Mouse (Mus musculus): Measurements from ENCODE around the gene Pde2a. TPM values are rescaled to one million over a fixed set of nuclear protein-coding genes. Genes with fewer than 3 reads are reported as not detected.
A peak's percentile ranks its signal among the peaks of the same experiment; 100 is the strongest.

Pde2a gene
- total and polyA plus RNA-seq, 2 experiments from 2014 or later: 33.8 to 53.9 TPM

DNA sequence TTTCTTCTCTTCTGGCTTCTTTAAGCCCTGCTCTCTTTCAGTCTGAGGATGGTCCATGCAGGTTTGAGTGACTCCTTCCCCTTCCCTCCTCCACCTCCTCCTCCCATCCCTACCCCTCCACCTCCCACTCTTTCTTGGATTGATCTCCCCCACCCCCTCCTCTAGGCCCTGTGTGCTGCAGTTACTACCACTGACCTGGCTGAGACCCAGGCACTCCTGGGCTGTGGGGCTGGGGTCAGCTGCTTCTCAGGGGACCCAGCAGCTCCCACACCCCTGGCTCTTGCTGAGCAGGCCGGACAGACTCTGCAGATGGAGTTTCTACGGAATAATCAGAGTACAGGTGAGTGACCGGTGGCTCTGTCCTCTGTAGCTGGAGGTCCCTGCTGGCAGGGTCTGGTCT lies 26.9 kb upstream of the Pde2a start:
- ATAC-seq (ENCODE audit: low FRiP score): no peak
- no peaks in the 10 kb centered on the region for H3K27me3 ChIP-seq (ENCODE audit: insufficient read depth, low read length)
- no peak for TF ChIP-seq CTCF (IDR thresholded peaks at IDR 0.05)
- H3K9ac ChIP-seq (replicated peaks; ENCODE audit: low read length, poor library complexity, severe bottlenecking): no peak overlapping the region
- WGBS: 67% methylated on average over 3 of the region's 3 CpGs
- H3K9me3 ChIP-seq (ENCODE audit: low read length): no peaks in the 10 kb centered on the region
- H3K4me3 ChIP-seq (ENCODE audit: low read depth, low read length): no peak overlapping the region
- no peaks in the 10 kb centered on the region for H3K36me3 ChIP-seq (ENCODE audit: insufficient read depth, low read length)
- no peak for DNase-seq (ENCODE audit: low spot score)
- H3K4me1 ChIP-seq (ENCODE audit: insufficient read depth, low read length): no peaks in the 10 kb centered on the region
- no peak overlapping the region for H3K4me2 ChIP-seq (ENCODE audit: low read depth, low read length, poor library complexity, severe bottlenecking)
- no peak overlapping the region for H3K27ac ChIP-seq (ENCODE audit: low read depth, low read length)

- Histone ChIP-seq H3K27ac (ENCODE audit: low read depth, low read length) (no peak overlapping the region), H3K27me3 (ENCODE audit: insufficient read depth, low read length) (no peaks in the 10 kb centered on the region), H3K4me2 (ENCODE audit: low read depth, low read length, poor library complexity, severe bottlenecking) (peak overlapping the region; percentile 3), H3K4me3 (ENCODE audit: low read depth, low read length) (no peak overlapping the region), H3K9ac (replicated peaks; ENCODE audit: low read length, poor library complexity, severe bottlenecking) (no peak overlapping the region), H3K36me3 (ENCODE audit: insufficient read depth, low read length) (no peaks in the 10 kb centered on the region), H3K4me1 (ENCODE audit: insufficient read depth, low read length) (no peaks in the 10 kb centered on the region), H3K9me3 (ENCODE audit: low read length) (no peaks in the 10 kb centered on the region)
- DNase-seq (ENCODE audit: low spot score) (no peak), ATAC-seq (ENCODE audit: low FRiP score) (no peak)
- no peak for TF ChIP-seq CTCF (IDR thresholded peaks at IDR 0.05)
- WGBS: 87% methylated on average over 2 of the region's 2 CpGs
Measured at GRCm38 (mm10) chr7:101395471-101395870, 26.0 kb upstream of the Pde2a start.

DNA sequence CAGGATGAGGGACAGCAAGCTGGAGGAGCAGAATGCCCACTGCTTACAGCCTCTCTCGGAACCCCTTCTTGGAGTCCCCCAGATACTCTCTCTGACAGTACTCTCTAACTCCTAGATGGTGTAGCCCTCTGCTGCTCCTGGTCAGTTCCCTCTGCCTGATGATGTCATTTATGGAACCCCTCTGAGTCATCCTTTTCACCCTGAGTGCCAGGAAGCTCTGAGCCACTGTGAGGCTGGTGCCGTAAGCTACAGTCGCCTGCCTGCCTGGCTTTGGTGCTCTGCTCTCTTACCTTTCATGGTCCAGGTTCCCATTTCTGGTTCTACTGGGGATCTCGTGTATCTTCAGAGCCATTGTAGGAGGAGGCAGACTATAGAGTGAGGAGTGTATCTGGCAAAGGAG lies 24.3 kb upstream of the Pde2a start:
- no peak for ATAC-seq (ENCODE audit: low FRiP score)
- Histone ChIP-seq H3K9ac (replicated peaks; ENCODE audit: low read length, poor library complexity, severe bottlenecking) (no peak overlapping the region), H3K27me3 (ENCODE audit: insufficient read depth, low read length) (no peaks in the 10 kb centered on the region), H3K36me3 (ENCODE audit: insufficient read depth, low read length) (no peaks in the 10 kb centered on the region), H3K4me1 (ENCODE audit: insufficient read depth, low read length) (no peaks in the 10 kb centered on the region), H3K4me3 (ENCODE audit: low read depth, low read length) (no peak overlapping the region), H3K9me3 (ENCODE audit: low read length) (no peaks in the 10 kb centered on the region), H3K4me2 (ENCODE audit: low read depth, low read length, poor library complexity, severe bottlenecking) (no peak overlapping the region), H3K27ac (ENCODE audit: low read depth, low read length) (no peak overlapping the region)
- WGBS: 88% methylated on average over 4 of the region's 4 CpGs
- no peak for TF ChIP-seq CTCF (IDR thresholded peaks at IDR 0.05)
- DNase-seq (ENCODE audit: low spot score): no peak

DNA sequence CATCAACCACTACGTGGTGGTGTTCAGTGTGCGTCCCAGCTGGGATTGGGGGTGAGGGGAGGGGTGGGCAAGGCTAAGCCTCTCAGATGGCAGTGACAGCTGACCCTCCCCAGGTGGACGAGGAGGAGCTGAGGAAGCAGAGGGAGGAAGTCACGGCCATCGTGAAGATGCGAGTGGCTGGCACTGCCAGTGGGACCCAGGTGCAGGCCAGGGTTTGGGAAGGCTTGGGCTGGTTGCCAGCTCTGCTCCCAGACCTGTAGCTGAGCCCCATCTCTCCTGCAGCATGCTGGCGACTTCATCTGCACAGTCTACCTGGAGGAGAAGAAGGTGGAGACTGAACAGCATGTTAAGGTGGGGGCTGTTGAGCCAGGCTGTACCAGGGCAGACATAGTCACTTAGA lies 20.0 kb upstream of the Pde2a start:
- DNase-seq (ENCODE audit: low spot score) (no peak), ATAC-seq (ENCODE audit: low FRiP score) (no peak)
- H3K27ac ChIP-seq (ENCODE audit: low read depth, low read length): no peak overlapping the region
- H3K4me2 ChIP-seq (ENCODE audit: low read depth, low read length, poor library complexity, severe bottlenecking): no peak overlapping the region
- H3K4me1 ChIP-seq (ENCODE audit: insufficient read depth, low read length): no peaks in the 10 kb centered on the region
- no peak overlapping the region for H3K4me3 ChIP-seq (ENCODE audit: low read depth, low read length)
- H3K27me3 ChIP-seq (ENCODE audit: insufficient read depth, low read length): no peaks in the 10 kb centered on the region
- TF ChIP-seq CTCF (IDR thresholded peaks at IDR 0.05): no peak
- no peaks in the 10 kb centered on the region for H3K9me3 ChIP-seq (ENCODE audit: low read length)
- WGBS: 83% methylated on average over 7 of the region's 7 CpGs
- H3K36me3 ChIP-seq (ENCODE audit: insufficient read depth, low read length): no peaks in the 10 kb centered on the region
- no peak overlapping the region for H3K9ac ChIP-seq (replicated peaks; ENCODE audit: low read length, poor library complexity, severe bottlenecking)

GRCm38 (mm10) chr7:101403831-101404230 lies 17.7 kb upstream of the Pde2a start:
- peak; percentile 44; the same call in 1 of the 2 replicates for TF ChIP-seq CTCF (IDR thresholded peaks at IDR 0.05)
- Histone ChIP-seq H3K9me3 (ENCODE audit: low read length) (no peaks in the 10 kb centered on the region), H3K36me3 (ENCODE audit: insufficient read depth, low read length) (no peaks in the 10 kb centered on the region), H3K27ac (ENCODE audit: low read depth, low read length) (no peak overlapping the region), H3K27me3 (ENCODE audit: insufficient read depth, low read length) (no peaks in the 10 kb centered on the region), H3K9ac (replicated peaks; ENCODE audit: low read length, poor library complexity, severe bottlenecking) (no peak overlapping the region), H3K4me2 (ENCODE audit: low read depth, low read length, poor library complexity, severe bottlenecking) (no peak overlapping the region), H3K4me1 (ENCODE audit: insufficient read depth, low read length) (no peaks in the 10 kb centered on the region), H3K4me3 (ENCODE audit: low read depth, low read length) (no peak overlapping the region)
- WGBS: 99% methylated on average over 5 of the region's 5 CpGs
- no peak for ATAC-seq (ENCODE audit: low FRiP score)
- no peak for DNase-seq (ENCODE audit: low spot score)

- TF ChIP-seq CTCF (IDR thresholded peaks at IDR 0.05): no peak
- H3K27me3 ChIP-seq (ENCODE audit: insufficient read depth, low read length): no peaks in the 10 kb centered on the region
- H3K9ac ChIP-seq (replicated peaks; ENCODE audit: low read length, poor library complexity, severe bottlenecking): no peak within 1 kb of the TSS
- ATAC-seq (ENCODE audit: low FRiP score): no peak
- WGBS: 87% methylated on average over 11 of the region's 11 CpGs
- no peaks in the 10 kb centered on the region for H3K36me3 ChIP-seq (ENCODE audit: insufficient read depth, low read length)
- no peaks in the 10 kb centered on the region for H3K9me3 ChIP-seq (ENCODE audit: low read length)
- H3K4me2 ChIP-seq (ENCODE audit: low read depth, low read length, poor library complexity, severe bottlenecking): no peak within 1 kb of the TSS
- DNase-seq (ENCODE audit: low spot score): no peak
- peaks cover 9% of the 10 kb centered on the region; the same call in 1 of the 2 replicates for H3K4me1 ChIP-seq (ENCODE audit: insufficient read depth, low read length)
- H3K27ac ChIP-seq (ENCODE audit: low read depth, low read length): no peak within 1 kb of the TSS
- H3K4me3 ChIP-seq (ENCODE audit: low read depth, low read length): no peak within 1 kb of the TSS
Measured at GRCm38 (mm10) chr7:101410267-101410936, 11.1 kb upstream of the Pde2a start, which contains the start of gene Gm45837. TSS of gene Gm45837 (plus strand) at chr7:101410886.

Measured in midbrain, postnatal 0 days (tissue).